Mouse (Mus musculus) mesoderm, embryonic 11.5 days (tissue): ENCODE data around the gene Pnpla1.

Source experiments
- DNase-seq: peaks from one replicate; pipeline ENCODE4 v3.0.0-alpha.2; 2012; ENCODE audit warnings: low read depth, low spot score

The Pnpla1 gene

GRCm38 (mm10) chr17:28883941-28884516, 25.8 kb downstream of the Pnpla1 start:
- no peak for DNase-seq

DNA sequence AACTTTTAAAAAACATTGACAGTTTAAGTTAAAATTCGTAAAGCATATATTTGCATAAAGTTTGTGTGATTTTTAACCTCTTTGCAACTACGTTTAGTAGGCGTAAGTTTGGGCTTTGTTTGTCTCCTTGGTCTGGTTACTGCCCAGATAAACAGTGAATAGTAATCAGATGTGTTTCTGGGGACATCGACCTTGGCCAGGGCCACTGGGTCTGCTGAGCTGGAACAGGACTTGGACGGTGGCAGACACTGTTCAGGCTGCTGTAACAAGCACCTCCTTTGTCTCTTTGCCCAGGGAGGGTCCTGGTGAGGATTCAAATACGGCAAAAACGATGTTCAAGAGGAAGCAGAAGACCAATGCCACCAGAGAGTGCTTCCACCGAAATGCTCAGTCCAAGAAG, 27.0 kb downstream of the Pnpla1 start:
- DNase-seq, result no peak

GRCm38 (mm10) chr17:28886266-28886665, 28.1 kb downstream of the Pnpla1 start:
- no peak for DNase-seq

- no peak for DNase-seq
Measured at GRCm38 (mm10) chr17:28894050-28894767, 36.0 kb downstream of the Pnpla1 start.

GRCm38 (mm10) chr17:28895217-28895875, 37.1 kb downstream of the Pnpla1 start:
- DNase-seq, result no peak

- DNase-seq, result no peak
Measured at GRCm38 (mm10) chr17:28896095-28896780, 38.0 kb downstream of the Pnpla1 start.

DNA sequence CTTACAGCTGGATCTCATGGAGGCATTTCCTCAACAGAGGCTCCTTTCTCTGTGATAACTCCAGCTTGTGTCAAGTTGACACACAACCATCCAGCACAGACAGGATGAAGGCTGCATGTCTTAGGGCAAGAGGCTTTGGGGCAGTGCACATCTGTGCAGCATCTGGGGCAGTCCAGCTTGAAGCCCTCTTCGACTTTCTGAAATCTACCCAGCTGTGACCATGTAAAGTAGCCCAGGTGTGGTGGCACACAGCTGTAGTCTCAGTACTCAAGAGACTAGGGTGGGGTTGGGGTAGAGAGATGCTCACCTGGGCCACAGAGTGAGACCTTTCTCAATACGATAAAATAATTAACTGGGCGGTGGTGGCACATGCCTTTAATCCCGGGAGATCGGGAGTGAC, 39.6 kb downstream of the Pnpla1 start:
- no peak for DNase-seq

GRCm38 (mm10) chr17:28898249-28898648, 40.0 kb downstream of the Pnpla1 start:
- no peak for DNase-seq

DNA sequence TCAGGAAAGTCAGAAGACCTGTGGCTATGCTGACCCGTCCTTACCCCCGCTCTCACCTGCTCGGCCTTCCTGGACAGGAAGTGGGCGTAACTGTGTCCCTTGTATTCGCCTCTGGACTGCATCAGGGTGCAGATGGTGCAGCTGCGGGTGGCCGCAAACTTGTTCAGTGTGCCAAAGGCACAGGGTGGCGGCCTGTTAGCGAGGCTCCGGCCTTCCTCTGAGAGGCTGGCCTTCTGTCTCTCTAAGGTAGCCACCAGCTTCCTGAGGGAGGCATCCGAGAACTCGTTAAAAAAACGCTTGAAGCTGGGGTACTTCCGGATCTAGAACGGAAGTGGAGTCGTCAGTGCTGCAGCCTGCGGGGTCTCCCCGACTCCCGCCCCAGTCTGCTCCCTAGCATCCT, 41.2 kb downstream of the Pnpla1 start:
- no peak for DNase-seq

- DNase-seq, result no peak
Measured at GRCm38 (mm10) chr17:28901559-28901958, 43.3 kb downstream of the Pnpla1 start.

- DNase-seq, result peak; percentile 70
Measured at GRCm38 (mm10) chr17:28904546-28905376, 46.5 kb downstream of the Pnpla1 start.

- DNase-seq, result no peak
Measured at GRCm38 (mm10) chr17:28905377-28905916, 47.2 kb downstream of the Pnpla1 start.

GRCm38 (mm10) chr17:28907959-28908358, 49.7 kb downstream of the Pnpla1 start:
- no peak for DNase-seq

GRCm38 (mm10) chr17:28909252-28909941, 51.2 kb downstream of the Pnpla1 start:
- DNase-seq, result peak; percentile 67

- no peak for DNase-seq
Measured at GRCm38 (mm10) chr17:28910139-28910538, 51.9 kb downstream of the Pnpla1 start.

DNA sequence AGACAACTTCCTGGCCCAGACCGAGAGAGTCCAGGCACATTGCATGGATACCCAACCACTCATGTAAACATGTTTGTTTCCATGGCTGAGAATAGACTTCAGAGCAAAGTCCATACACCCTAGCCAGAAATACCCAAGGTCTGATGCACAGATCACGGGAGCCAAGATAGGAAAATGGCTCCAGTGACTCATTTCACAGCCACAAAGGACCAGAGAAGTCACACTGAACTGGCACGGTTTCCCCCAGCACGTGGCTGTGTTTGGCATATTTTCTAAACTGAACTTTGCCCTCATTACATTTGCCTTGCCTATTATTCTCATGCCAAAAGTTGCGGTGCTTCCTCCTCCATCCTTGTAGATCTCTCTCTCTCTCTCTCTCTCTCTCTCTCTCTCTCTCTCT, 55.0 kb downstream of the Pnpla1 start:
- no peak for DNase-seq

DNA sequence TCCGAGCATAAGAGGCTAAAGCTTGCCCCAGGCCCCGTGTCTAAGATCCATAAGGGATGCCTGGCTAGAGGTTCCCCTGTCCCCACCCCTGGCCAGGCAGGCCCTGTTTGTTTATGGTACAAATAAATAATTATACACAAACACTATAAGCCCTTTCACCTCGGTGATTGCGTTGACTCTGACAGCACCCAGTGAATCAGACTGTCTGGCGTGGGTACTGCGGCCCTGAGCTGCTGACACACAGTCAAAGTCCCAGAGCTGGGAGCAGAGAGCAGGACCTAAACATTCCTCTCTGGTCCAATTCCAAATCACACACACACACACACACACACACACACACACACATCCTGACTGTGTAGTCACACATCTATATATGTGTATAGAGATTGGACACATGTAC, 55.7 kb downstream of the Pnpla1 start:
- DNase-seq, result no peak

GRCm38 (mm10) chr17:28915060-28915628, 56.9 kb downstream of the Pnpla1 start, which contains the start of gene 4930539E08Rik:
Gene 4930539E08Rik, minus strand, starts transcription at chr17:28915324.
- no peak for DNase-seq

DNA sequence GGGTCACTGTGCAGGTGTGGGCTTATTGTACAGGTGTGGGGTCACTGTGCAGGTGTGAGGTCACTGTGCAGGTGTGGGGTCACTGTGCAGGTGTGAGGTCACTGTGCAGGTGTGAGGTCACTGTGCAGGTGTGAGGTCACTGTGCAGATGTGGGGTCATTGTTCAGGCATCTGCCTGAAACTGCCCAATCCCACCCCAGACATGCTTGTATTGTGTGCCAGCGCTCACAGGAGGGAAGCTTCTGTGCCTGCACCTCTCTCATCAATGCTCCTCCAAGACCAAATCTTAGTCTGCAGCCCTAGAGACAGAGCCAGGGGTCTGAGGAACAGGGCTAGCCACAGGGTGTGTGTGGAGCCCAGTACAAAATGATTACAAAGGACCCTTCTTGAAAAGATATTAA, 58.3 kb downstream of the Pnpla1 start:
- DNase-seq, result no peak

DNA sequence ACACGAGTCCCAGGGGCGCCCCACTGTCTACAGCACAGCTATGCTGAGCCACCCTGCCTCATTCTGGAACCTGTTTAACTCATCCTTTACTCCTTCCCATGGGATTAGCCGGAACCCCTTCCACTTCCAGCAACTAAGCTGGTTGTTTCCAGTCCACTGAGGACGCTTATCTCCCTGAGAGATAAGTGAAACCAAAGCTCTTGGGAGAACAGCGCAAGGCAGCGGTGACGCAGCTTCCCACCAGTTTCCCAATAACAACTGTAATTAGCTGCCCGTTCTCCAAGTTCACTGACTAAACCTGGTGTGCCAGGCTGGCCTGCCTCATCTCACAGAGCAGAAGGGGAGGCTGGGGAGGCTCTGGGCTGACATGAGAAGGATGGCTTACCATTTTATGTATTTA, 62.9 kb downstream of the Pnpla1 start:
- DNase-seq, result no peak
